Mouse (Mus musculus): ENCODE data around the gene Plcxd2. TPM values are rescaled to one million over a fixed set of nuclear protein-coding genes. Genes with fewer than 3 reads are reported as not detected.

Gene Plcxd2
- total RNA-seq, 2 experiments from 2014 or later = 0.15 to 0.19 TPM

GRCm38 (mm10) chr16:45937381-45937780 lies 72.6 kb downstream of the Plcxd2 start:
- DNase-seq = no peak

- no peak for DNase-seq
Measured at GRCm38 (mm10) chr16:45936521-45936920, 73.5 kb downstream of the Plcxd2 start.

DNA sequence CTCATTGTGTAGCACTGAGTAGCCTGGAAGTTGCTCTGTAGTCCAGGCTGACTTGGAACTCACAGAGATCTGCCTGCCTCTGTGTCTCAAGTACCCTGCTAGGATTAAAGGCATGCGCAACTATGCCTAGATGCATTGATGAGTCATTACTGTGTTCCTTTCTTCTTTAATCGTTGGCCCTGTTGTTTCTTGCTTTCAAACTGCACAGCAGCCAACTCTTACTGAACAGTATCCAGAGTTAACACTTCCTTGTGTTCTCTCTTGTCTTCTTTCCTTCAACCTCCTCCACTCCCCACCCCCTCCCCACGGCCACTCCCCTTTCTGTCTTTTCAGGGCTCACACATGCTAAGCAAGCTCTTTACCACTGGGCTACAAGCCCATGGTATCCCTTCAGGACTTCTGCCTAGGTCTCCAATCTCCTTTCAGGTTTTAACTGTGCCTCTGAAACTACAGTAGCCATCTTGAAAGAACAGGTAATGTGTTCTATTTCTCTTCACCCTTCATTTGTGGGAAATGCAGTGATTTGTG lies 74.0 kb downstream of the Plcxd2 start:
- no peak for DNase-seq

DNA sequence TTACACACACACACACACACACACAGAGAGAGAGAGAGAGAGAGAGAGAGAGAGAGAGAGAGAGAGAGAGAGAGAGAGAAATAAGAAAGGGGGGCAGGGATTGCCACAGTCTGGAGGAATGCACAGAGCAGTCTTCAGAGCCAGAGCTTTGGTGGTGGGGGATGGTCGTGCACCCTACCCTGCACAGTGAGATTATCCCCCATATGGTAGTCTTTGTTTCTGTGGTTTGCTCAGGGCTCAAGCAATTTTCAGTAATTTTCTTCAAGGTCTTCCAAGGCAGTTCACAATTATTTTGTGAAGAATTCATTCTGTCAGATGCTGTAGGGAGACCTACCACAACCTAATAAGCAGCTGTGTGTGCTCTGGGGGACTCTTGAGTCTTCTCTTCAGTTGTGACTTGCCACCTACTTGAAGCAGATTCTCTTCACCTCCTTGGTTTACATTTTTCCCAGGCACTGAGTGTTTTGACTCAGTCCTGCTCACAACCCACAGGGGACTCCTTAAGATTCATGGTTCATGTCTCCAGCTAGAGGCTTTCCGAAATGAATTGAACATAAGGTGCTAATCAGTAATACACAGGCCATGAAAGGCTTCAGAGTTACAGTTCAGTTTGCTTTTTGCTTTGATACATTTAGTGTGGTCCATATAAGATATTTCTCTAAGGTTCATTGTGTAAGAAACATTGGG lies 75.2 kb downstream of the Plcxd2 start:
- DNase-seq = no peak

DNA sequence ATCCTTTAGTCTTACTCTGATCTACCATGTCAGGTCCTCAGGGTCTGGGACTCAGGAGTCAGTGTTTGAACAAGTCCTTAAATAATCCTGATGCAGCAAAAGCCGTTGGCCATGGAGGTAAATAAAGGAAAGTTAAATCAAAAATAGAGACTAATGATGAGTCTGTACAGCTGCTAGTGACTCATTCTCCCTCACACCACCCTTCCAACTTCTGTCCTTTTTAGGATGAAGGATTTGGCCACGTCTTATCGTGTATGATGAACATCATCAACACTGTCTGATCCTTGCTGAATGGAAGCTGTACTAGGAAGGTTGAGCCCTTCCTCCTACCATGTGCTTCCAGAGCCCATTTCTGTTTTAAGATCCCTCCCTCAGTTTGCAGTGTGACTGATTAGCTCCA lies 79.7 kb downstream of the Plcxd2 start:
- DNase-seq = no peak

DNA sequence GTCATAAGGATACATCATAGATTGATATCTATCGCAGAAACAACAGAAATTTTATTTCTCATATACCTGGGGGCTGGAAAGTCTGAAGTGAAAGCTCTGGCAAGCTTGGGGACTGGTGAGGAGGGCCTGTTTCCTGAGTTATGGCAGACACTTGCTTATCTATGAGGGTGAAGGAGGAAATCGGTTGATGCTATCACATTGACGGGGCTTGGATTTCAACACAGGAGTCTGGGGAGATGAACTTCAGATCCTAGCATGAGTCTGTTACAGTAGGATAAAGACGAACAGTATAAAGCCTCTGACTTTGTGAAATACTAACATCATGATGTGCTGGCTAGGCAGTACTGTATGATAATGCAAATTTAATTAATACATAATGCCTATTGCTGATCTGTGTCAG lies 81.9 kb downstream of the Plcxd2 start:
- DNase-seq = no peak

DNA sequence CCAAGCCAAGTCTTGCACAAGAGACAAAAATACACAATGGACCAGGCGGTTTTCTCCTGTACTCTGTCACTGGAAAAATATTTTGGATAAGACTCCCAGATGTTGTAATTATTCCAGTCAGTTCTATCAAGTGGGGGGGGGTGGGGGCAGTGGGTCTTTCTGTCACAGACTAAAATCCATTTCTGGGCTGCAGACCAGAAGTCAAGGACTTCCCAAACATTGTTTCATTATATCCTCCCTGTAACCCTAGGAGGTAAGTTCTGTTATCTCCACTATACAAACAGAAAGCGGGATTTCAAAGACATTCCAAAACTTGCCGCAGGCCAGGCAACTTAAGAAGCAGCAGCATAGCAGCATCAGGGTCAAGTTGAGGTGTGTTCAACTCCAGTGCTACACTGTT lies 82.4 kb downstream of the Plcxd2 start:
- no peak for DNase-seq

- peak; percentile 20 for DNase-seq
Measured at GRCm38 (mm10) chr16:45926875-45927274, 83.1 kb downstream of the Plcxd2 start.

DNA sequence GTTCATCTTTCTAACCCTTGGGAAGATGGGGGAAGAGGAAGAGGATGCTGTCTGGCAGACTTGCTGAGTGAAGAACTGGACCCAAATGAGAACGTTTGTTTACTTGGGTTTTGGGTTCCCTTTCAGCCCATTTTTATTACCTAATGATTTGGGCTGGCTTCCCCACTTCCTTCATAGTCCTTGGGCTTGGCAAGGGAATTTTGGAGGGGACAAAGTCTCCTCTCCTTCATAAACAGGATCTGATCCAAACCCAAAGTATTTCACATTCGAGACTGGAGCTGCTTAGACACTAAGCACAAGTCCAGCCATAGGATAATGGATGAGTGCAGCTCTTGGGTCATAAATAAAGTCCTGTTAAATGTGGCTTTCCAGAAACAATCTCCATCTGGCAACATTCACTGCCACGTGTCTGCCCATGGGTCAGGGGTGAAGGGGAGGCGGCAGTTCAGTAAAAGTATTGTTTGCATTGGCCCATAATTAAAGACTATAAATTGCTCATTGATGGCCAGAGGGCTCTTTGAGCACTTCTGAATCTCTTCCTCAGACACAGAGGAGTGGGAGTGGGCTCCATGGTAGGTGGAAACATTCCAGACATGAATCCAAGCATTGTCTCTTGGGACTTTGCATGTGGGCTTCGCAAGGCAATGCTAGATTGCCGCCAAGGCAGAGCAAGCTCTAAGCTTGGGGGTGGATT lies 86.1 kb downstream of the Plcxd2 start:
- no peak for DNase-seq

- DNase-seq = peak; percentile 59
Measured at GRCm38 (mm10) chr16:45922546-45923229, 87.3 kb downstream of the Plcxd2 start.

DNA sequence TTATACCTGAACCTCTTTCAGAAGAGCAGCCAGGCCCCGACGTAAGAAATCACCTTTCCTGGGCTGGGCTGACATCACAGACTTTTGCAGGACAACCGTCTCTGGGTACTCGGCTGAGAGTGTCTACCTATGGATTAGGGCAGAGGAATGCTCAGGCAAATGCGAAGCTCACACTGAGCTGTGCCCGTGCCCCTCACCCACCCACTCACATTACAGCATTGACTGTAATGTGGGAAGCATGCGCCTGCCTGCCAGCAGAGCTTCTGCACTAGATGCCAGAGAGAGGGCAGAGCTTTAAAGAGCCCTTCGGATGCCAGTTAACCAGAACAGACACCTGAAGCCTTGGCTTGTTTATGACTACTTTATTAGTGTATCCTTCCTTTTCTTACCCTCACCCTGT lies 90.4 kb downstream of the Plcxd2 start:
- DNase-seq = no peak

Other genes with a start within 250 kb of the Plcxd2 start
- gene Phldb2, start 56.6 kb downstream of the Plcxd2 start, total RNA-seq (2021) = 1 to 10 TPM; 9.4 to 9.9 TPM
- gene Cd96, start 110.0 kb upstream of the Plcxd2 start, total RNA-seq (2021) = not detected
- gene Gm4737, start 144.9 kb upstream of the Plcxd2 start, total RNA-seq (2021) = 10 to 100 TPM; 14.6 to 16.0 TPM

Measured in gastrocnemius, postnatal 25 days (tissue).